Mouse (Mus musculus) frontal cortex, postnatal 36 days (tissue): Measurements from ENCODE around the gene Nek6.

Experiments
- DNase-seq, 2 experiments: peaks; one replicate each; pipeline ENCODE4 v3.0.0; 2022; ENCODE audit warnings: low spot score in 2 of 2

Nek6 gene

DNA sequence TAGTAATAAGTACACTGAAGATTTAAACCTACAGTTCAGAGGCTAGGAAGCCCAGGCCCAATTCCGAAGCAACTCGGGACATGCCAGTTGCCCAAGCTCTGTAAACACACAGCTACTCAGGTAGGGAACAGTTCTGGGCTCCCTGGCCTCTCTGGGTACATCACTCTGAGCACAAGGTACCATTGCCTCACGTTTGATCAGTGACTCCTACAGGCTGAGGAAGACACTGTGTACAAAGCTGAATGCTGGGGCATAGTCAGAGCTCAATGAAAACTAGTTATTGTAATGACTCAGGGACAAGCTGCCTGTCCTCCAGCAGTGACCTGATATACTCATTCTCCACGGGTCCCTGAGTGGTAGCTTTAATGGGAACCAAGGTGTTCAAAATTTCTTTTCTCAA lies 109.6 kb downstream of the Nek6 start:
- no peak for DNase-seq

DNA sequence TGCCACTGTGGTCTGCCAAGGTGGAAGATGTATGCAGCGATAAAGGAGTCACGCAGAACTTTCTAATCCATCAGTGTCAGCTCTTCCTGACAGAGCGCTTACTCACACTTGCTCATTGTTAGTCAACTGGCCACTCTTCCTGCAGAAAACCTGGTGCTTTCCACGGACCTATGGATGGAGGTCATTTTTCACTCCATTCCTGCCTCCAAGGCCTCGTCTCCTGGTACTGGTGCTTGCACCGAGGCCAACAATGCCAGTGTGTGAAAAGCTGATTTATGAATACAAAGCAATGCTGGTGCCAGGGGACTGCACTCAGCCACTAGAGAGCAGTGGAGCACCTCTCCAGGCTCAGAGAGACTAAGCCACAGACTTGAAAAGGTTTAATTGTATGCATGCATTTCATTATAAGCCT lies 110.2 kb downstream of the Nek6 start:
- DNase-seq, result peak; percentile 33 to 56

DNA sequence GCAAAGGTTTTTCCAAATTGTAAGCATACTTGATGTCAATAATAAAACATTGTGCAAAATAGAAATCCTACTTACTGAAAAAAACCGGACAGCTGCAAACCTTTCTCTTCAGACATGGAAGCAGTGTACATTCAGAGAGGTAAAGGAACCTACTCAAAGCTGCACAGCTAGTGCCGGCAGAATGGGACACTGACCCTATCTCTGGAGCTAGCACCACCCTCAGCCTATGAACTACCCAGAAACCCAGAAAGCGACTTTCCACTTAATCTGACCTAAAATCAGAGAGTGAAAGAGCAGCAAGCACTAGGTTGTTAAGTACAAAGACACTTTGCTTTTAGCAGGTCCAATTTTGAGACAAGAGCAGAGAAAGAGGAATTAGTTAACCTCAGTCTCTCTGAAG lies 112.0 kb downstream of the Nek6 start:
- no peak for DNase-seq

DNA sequence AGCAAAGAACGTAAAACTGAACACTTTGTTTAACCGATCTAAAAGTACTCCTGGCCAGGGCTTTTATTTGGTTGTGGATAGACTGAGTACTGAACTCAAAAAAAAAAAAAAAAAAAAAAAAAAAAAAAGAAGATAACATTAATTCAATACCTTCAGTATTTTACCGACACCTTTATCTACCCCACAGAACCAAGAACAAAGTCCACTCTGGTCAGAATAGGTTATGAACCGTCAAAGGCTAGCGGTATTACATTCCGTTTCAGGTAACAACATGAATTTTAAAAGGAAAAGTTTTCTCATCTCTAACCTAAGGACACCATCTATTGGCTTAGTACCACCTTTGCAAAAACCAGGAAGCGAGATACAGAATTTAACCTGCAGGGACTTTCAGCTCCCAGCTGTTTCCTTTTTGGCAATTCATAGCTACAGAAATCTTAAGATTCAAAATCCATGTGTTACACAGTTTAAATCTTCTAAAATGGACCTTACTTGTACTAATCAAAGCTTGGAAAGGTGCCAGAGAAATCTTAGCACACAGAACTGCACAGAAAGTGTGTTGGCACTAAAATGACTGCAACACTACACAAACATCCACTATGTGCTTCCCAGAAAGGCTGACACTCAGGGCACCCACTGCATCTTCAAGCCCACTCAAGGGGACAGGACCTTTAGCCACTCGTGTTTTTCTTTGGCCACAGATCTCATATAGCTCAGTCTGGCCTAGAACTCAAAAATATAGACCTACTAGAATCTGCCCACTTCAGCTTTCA lies 112.6 kb downstream of the Nek6 start:
- no peak for DNase-seq

DNA sequence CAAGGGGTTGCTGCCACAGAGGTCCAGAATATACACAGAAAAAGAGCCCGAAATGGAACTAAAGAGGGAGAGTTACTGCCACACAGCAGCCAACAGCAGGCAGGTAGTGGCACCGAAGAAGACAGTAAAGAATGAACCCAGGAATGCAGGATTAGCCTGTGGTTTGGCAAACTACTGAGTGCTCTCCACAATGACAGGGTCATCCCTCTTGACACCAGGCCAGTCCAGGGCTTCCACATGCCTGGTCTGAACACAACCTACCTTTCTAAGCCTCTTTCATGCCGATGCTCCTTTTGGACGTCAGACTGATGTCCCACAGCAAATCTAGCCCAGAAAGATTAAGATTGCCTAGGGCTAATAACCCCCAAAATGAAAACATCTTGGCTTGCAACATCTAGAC lies 117.4 kb downstream of the Nek6 start:
- DNase-seq, result no peak

DNA sequence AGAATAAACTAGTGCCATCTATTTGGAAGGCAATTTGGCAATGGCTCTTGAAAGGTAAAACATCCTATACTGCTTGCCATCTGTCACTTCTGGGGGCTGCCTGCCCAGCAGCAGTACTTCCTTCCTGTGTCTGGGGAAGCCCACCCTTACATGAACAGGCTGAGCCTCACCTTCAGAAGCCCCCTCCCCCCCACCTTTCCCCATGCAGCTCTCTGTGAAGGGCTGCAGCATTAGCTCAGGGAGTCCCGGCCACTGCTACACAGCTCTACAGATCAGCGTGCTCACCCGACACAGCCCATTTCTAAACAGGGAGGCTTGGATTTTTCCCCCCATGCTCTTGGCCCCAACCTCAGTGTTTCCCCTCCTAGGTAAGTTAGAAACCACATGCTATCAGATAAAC lies 118.0 kb downstream of the Nek6 start:
- DNase-seq, result no peak

DNA sequence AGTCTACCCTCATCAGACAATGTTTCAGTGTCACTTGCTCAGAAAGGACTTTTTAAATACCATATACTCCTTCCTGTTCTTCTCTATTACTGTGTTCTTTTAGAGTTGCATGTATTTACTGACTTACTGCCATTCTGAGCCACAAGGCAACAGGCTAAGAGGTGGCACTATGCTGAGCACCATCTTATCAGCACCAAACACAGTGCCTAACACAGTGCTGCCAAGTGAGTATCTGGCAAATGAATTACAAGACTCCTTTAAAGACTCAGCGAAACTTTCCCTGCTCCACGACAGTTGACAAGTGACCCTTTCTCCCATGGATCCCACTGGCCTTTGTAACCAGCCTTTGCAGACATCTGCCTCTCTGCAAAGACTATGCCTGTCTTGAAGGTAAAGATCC lies 119.1 kb downstream of the Nek6 start:
- no peak for DNase-seq

DNA sequence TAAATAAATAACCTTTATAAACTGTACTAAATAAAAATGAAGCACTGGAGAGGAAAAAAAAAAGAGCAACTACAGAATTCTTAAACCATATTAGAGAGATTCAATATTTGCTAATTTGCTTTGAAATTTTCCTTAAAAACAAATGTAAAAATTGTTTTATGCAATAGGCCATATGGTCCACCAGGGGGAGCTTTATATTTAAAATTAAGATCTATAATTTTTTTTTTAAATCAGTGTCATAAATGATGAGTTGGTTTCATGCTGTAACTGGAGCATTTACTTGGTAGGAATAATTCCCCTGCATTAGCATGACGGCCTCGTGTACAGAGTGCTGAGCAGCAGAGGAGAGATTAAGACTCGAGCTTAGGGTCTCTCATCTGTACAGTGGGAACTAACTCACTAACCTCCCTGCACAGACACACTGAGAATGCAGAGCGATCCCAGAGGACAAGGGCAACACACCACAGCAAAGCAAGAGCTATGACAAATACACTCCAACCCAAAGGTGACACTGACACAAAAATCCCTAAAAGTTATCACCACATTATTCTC lies 126.3 kb downstream of the Nek6 start:
- no peak for DNase-seq

DNA sequence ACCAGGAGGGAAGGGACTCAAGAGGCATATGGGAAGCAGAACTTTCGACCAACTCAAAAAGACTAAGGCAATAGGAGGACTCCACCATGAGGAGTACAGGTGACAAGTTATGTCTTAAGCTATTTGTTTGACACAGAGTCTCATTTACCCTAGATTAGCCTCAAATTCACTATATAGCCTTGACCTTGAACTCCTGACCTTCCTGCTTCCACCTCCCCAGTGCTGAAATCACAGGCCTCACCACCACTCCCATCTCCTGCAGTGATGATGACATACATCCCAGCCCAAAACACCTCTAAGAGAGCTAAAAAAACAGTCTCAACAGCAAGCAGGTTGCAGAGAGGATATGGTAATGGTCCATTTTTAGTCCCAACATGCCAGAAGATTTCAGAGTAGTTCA lies 130.3 kb downstream of the Nek6 start:
- DNase-seq, result no peak

DNA sequence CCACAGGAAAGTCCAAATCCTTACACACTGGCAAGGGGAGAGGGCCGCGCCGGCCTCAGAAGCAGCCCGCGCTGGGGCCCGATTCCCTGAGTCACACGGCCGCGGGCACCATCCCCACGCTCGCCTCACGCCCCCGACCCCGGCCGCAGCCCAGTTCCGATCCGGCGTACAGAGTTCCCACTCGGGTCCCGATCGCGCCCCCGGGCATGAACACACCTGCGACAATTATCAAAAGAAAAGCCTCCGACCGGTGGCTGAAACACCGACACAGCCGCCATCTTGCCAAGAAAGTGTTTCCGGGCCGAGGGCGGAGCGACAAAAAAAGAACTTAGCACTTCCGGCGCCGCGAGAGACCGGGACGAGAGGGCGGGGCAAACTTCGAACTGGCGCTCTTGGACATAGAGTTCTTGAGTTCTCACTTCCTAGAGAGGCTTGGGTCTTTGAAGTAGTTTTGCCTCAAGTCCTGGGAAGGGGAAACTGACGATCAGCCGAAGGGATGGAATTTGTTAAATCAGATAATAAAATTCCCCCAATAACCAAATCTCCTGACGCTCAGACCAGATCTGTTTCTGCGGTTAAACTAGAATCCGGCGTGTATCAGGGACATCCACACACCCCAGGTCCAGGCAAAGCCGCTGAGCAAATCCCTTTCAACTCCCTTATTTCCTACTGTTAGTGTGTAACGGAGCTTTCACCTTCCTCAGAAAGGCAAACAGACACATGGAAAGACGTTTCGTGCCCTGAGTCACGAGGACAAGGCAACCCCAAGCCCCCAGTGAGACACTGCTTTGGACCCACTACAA lies 132.4 kb downstream of the Nek6 start, which contains the start of gene Psmb7:
Psmb7 (minus strand) TSS at position 463 of the 803 bp plus-strand sequence.
- peak; percentile 80 to 89 for DNase-seq
